Mouse (Mus musculus) kidney, adult 2 months (tissue): Measurements from ENCODE around the gene Gjb4.

Source experiments
- CTCF ChIP-seq: fragments of 200-500 bp; conservative IDR thresholded peaks from 2 replicates; pipeline ENCODE4 v1.5.1; 2011; ENCODE audit warnings: low read depth, mild to moderate bottlenecking, control low read depth, low read length, moderate library complexity, mixed read lengths; ENCODE audit not compliant: insufficient read depth, insufficient read length
- POLR2A ChIP-seq: fragments of 200-500 bp; IDR thresholded peaks from one replicate; pipeline ENCODE4 v1.6.1; 2011; ENCODE audit warnings: low read depth, low read length, control low read depth

DNA sequence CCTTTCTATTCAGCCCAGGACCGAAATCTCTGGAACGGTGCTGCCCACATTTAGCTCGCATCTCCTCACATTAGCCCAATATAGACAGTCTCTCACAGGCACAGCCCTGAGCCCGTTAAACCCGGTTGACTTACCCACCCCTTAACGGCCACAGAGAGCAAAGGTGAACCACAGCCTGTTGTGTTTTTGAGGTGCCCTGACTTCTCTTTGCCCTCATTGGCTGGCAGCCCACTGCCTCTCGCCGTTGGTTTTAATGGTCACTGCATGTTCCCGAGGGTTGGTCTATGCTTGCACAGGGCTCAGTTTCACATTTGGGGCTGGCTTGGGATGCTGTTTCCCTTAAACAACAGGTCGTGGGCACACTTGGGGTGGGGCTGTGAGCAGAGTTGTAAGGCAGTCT, 29.6 kb downstream of the Gjb4 start:
- TF ChIP-seq POLR2A (no peak), CTCF (no peak)
